Mouse (Mus musculus): ENCODE results near the gene Spata45.

DNA sequence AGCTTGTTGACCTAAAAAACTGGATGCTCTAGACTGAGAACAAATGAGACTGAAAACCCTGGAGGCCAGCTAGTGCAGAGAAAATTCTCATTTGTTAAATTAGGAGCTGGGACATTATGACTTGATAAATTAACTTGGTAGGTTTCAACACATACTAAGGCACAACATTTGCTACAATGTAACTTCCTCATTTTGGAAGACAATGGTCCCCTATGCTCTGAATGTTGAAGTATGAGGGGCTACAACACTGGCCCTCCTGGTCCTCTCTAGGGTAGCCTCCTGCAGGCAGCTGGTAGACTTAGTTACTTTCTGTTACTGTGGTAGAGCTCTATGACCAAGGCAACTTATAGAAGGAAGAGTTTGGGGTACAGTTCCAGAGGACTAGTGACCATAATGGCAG, 4.9 kb downstream of the Spata45 start:
- no peak for TF ChIP-seq CTCF (IDR thresholded peaks at IDR 0.05; ENCODE audit: control insufficient read depth, insufficient read depth, insufficient replicate concordance, low read depth, low read length)
- TF ChIP-seq POLR2A (IDR thresholded peaks at IDR 0.05; ENCODE audit: control insufficient read depth, low read depth, low read length) = no peak
